Mouse (Mus musculus) adrenal gland, adult 18-20 months (tissue): ENCODE measurements around the gene Fgr. TPM values are rescaled to one million over a fixed set of nuclear protein-coding genes. Genes with fewer than 3 reads are reported as not detected.
"Not testable (repeated sequence)": the region's sequence is repeated elsewhere in the genome, so short reads cannot be mapped to it uniquely, and the experiment has no call there.

Experiments used
- DNase-seq, 2 experiments: peaks; one replicate each; pipeline ENCODE4 v3.0.0; 2021 to 2022; ENCODE audit warnings: low spot score in 2 of 2
- long read RNA-seq, 2 experiments: library from polyadenylated mRNA; stranded (forward); transcript quantifications; one replicate each; pipeline ENCODE4 v2.0.0; 2021
- total RNA-seq, 2 experiments: library from RNA; stranded (reverse); gene quantifications; 1 replicate in 1 of 2; 2 replicates in 1 of 2; pipeline ENCODE4 v1.2.3; 2021

Fgr gene
- total RNA-seq, result under 1 TPM; 0.43 to 0.58 TPM
- long read RNA-seq, experiment 1, result 0 reads
- long read RNA-seq, experiment 2, partial matches to known transcripts, result 0 of 1 reads
- long read RNA-seq, experiment 2, other reads (novel, unspliced or antisense), result 0 of 1 reads

GRCm38 (mm10) chr4:132973814-132974398 lies at the start of gene Fgr:
Gene Fgr, plus strand, starts transcription at chr4:132974095.
- DNase-seq, result no peak

- not testable (repeated sequence) for DNase-seq
These were observed 47.4 kb upstream of the Fgr start for GRCm38 (mm10) chr4:132926520-132926919.

DNA sequence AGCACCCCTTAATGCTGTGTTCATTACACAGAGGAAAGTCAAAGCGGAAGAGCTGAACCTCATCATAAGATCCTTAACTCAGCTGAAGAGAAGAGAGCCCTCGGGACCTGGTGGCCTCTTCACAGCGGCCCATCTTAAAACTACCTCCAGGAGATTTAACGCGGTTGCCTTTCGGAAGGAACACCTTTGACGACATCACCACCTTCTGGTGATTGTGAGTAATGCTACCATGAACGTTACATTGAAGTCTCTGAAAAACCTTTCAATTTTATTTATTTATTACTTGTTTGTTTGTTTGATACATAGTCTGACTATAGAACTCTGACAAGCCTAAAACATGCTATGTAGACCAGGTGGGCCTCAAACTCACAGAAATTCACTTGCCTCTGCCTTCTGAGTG lies 43.1 kb upstream of the Fgr start:
- DNase-seq, result peak; percentile 41 to 42

GRCm38 (mm10) chr4:132932752-132933404 lies 41.0 kb upstream of the Fgr start:
- DNase-seq, result no peak

DNA sequence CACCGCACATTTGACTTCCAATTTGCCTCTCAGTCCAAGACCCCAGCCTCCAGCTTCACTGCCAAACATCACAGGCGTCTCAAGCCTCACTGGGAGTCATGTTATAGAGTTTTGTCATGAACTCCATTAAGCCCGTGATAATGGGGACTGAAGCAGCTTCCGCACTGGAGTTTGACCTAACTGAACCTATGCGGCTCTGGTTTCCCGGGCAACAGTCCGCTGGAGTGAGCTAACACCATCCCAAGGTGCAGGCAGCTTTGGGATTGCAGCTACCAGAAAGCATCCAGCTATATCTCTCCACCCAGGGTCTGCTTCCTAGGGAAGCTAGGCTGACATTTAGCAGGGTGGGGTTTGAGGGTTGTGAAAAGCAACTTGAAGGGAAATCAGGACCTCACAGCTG lies 39.3 kb upstream of the Fgr start:
- no peak for DNase-seq

DNA sequence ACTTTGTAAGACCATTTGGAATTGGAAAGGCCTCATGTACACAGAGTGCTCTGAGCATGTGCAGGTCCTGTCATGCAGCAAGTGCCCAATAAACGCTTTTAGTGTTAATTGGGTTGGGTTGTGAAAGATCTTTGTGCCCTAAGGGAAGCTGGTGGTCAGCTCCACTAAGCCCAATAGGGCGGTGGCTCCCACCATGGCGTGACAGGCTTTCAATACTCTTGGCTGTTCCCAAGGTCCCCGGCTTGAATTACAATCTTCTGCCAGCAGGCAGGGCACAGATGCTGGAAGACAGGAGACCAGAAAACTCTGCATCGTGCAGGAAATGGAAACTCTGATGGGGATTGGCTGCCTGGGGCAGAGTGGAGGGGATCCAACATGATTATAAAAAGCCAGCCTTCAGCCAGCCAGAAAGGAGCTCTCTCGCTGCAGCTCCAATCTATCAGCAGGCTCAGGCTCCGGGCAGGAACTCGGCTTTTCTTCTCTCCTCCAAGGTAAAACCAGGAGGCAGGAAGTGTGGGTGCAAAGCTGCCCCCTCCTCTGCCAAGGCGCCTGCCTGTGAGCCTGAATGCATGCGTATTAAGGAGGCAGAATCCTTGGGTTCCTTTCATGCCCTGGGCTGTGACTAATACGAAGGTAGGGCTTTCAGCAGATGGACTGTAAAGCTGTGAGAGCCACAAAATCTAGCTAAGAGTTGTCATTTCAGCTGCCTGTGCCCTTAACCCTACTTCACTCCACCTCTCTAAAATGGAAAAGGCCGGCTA lies 35.5 kb upstream of the Fgr start:
- no peak for DNase-seq

DNA sequence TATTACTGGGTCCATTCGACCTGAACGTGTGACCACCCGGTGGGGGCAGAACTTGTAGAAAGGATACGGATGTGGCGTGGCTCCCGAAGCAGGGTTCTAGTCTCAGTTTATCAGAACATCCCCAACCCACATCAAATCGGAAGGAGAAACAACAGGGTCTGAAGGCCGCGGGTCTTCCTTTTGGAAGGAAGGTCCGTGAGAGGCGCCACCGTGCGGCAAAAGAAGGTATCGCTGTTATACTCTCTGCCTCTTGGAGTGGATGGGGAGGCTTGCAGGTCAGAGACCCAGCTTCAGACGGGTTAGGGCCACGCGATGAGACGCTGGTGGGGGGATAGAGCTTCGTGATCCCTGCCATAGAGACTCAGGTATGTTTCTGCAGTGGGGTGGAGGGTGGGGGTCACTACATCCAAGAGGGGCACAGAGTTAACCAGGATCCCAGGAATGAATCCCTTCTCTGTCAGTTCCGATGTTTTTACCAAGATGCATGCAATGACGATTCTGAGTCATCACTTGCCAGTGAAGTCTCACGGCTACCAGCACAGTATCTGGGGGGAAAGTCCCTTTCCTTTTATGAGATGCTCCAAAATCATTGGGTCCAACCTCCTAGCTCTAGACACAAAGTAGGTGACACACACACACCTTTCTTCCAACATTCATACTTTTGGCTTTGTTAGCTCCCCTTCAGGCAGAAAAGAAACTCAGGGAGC lies 34.3 kb upstream of the Fgr start:
- peak; percentile 66 to 69 for DNase-seq

DNA sequence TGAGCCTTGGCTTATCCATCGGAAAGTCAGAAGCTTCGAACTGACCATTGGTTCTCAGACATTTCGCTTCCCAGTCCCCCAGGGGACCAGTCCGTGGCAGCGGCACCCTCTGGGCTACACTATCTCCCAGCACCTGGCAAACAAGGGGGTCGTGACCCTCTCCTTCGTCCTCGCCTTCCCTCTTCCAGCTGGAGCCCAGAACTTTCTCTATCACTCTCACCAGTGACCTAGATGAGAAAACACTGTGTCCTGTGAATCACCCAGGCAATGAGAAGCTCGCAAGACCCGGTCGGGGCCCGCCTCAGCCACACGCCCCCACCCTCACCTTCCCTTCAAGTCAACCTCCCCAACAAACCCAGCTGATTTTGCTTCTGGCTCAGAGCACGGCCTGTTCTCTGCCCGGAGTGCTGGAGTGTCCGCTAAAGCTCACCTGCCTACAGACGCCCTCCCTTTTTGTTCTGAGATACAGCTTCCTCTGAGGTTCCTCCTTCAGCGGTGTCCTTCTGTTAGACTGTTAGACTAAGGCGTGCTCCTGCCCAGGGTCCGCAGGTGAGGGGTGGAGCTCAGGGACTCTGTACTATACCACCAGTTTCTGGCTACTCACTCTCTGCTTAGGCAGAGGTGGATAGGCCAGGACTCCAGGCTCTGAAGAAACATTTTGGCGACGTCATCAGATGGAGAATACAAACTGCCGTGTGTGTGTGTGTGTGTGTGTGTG lies 32.7 kb upstream of the Fgr start:
- DNase-seq, result no peak

GRCm38 (mm10) chr4:132943088-132943487 lies 30.8 kb upstream of the Fgr start:
- DNase-seq, result peak; percentile 32 to 48

GRCm38 (mm10) chr4:132944106-132944505 lies 29.8 kb upstream of the Fgr start:
- DNase-seq, result peak; percentile 42 to 51

DNA sequence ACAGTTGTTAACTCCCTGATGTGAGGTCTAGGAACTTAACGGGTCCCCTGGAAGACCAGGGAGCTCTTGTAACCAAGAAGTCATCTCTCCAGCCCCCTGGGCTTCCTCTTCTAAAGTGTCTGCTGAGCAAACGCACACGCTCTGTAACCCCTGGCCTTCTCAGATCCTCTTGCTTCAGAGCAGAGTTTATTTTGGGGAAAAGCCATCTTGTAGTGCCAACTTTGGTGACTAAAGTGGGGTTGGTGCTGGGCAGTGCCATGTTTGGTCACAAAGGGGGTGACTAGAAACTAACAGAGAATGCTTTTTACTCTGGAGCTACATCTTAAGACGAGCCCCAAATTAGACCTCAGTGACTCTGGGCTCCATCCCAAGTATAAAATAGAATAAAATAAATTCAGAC lies 29.1 kb upstream of the Fgr start:
- DNase-seq, result no peak

DNA sequence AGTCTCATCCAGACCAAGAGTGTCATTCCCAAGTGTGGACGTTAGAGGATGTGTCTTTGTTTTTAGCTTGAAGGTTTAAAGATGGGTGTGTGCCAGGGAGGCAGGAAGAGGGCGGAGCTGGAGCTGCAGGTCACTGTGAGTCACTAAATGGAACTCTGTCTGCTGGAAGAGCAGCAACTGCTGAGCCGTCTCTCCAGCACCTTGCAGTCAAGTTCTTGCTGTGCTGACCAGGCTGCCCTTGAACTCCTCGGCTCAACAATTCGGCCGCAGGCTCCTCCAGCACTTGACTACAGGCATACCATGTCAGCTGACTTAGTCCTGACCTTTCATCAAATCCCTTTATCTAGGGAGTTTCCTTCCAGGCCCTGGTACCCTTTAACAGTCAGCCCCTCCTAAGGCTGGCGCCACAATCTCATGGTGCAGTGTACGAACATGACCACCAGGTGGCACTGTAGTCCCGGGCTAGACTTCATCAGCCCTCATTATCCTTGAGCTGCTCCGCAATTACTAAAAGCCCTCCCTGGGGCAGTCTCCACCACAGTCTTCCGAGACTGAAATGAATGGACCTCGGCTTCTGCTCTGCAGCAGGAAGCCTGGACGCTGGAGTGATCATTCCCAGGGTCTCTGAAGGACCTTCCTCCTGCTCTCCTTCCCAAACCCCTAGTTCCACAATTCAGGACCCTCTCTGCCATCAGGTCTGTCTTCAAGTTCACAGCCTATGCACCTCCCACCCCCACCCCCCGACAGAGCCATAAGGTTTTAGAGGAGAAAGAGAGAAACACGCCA lies 28.4 kb upstream of the Fgr start:
- peak; percentile 91 to 95 for DNase-seq

DNA sequence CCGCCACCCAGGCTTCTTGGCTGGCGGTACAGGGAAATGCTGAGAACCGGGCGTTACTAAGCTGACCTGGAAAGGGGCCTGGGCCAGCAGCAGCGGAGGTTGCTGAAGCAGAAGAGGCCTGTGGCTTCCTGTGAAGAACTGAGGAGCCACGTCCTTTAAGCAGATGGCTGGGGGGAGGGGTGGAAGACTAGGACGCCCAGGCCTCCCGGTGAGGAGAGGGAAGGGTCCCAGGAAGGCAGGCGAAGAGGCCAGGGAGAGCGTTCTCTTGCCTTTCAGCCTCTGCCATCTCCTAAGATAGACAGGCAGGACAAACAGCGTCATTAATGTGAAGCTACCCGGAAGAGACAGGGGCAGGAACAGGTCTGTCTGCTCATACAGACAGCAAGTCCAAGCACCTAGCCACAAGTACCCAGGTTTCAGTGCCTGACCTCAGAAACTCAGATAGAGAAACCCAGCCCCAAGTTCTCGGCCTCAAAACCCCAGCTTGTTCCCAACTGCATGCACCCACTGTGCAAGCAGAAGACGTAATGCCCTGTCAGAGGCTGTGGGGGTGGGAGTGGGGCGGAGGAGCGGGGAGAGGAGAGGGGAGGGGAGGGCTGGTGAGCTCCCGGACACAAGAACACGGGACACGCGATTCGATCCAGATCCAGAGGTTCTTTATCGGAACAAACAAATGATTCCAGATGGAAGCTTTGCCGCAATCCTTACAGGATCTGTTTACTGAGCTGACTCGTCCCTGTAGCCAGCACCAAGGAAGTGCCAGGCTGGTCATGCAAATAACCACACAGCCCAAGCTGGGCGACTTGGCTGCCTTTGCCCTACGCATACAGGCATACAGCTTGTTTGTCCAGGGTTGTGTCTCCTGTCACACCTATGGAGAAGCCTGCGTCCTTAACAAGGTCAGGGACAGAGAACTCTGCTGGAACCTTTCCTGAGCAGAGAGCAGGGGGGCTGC lies 27.6 kb upstream of the Fgr start:
- DNase-seq, result peak; percentile 46 to 52

GRCm38 (mm10) chr4:132949882-132950532 lies 23.9 kb upstream of the Fgr start:
- DNase-seq, result no peak

GRCm38 (mm10) chr4:132950999-132951398 lies 22.9 kb upstream of the Fgr start:
- DNase-seq, result no peak

DNA sequence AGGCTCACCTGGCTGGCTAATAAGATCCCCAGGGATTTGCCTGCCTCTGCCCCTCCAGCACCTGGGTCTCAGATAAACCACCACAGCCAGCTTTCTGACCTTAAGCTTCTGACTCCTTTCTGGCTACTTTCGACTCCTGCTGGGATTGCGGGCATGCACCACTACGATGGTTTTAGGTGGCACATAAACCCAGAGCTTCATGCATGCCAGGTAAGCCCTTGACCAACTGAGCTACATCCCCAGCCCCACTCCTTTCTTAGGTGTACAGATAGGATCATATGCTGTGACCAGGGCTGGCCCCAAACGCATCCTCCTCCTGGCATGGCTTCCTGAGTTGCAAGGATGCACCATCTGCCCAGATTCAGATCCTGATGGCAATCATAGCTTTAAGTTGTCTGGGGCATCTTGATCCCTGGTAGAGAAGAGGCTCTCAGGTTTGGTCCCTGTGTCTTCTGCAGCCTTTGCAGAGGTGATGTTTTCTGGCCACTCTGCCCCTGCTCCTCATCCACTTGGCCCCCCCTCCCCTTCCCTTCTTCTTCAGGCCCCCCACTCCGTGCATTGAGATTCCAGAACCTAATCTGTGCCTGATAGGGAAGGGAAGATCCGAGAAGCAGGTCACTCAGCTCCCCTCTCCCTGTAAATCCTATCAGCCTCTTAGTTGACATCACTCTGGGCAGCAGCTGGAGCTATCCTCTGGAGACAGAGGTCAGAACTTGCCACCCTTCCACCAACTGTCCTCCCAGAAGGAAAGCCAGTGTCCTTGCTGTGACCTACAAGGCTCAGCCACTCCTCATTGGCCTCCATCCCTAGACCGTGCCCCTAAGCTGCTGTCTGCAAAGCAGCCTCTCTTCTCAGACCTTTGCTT lies 19.1 kb upstream of the Fgr start:
- DNase-seq, result no peak

DNA sequence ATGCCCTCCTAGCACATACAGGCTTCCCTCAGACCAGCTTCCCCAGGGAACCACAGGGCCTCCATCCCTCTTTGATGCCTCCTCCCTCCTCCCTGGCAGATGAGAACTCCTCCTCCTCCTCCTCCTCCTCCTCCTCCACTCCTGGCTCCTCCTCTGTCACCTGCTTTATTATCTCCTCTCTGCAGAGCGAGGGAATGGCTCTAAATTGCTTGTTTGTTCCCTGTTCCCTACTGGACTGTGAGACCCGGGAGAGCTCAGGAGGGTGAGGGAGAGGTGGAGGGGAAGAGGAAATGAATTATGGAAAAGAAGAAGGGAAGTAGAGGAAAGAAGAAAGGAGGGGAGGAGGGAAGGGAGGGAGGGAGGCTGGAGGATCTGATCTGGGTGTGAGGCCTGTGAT lies 18.5 kb upstream of the Fgr start:
- DNase-seq, result no peak
